Mouse (Mus musculus) adrenal gland, adult 8-10 months (tissue): ENCODE results near the gene Sv2b. TPM values are rescaled to one million over a fixed set of nuclear protein-coding genes. Genes with fewer than 3 reads are reported as not detected.
A peak's percentile ranks its signal among the peaks of the same experiment; 100 is the strongest.
"Not testable (repeated sequence)": the region's sequence is repeated elsewhere in the genome, so short reads cannot be mapped to it uniquely, and the experiment has no call there.

Experiments used
- DNase-seq: peaks from one replicate; pipeline ENCODE4 v3.0.0; 2022
- total RNA-seq, 4 experiments: library from RNA; stranded (reverse); gene quantifications; 2 replicates each; pipeline ENCODE4 v1.2.4; 2022

Sv2b gene
- total RNA-seq, 4 experiments from 2014 or later, result 0.29 to 0.46 (median 0.40) TPM

- no peak for DNase-seq
These were observed 101.0 kb downstream of the Sv2b start for GRCm38 (mm10) chr7:75207965-75208644.

GRCm38 (mm10) chr7:75206671-75207070 is 102.4 kb downstream of the Sv2b start:
- peak; percentile 32 for DNase-seq

- DNase-seq, result no peak
These were observed 103.7 kb downstream of the Sv2b start for GRCm38 (mm10) chr7:75205386-75205785.

- DNase-seq, result not testable (repeated sequence)
These were observed 114.2 kb downstream of the Sv2b start for GRCm38 (mm10) chr7:75194919-75195230.

- DNase-seq, result no peak
These were observed 114.7 kb downstream of the Sv2b start for GRCm38 (mm10) chr7:75194158-75194918.

GRCm38 (mm10) chr7:75190192-75190591 is 118.9 kb downstream of the Sv2b start:
- peak; percentile 15 for DNase-seq

- DNase-seq, result no peak
These were observed 134.0 kb downstream of the Sv2b start for GRCm38 (mm10) chr7:75175042-75175441.

GRCm38 (mm10) chr7:75167481-75167880 is 141.6 kb downstream of the Sv2b start:
- DNase-seq, result no peak

GRCm38 (mm10) chr7:75147174-75147573 is 161.9 kb downstream of the Sv2b start:
- DNase-seq, result no peak

GRCm38 (mm10) chr7:75142800-75143199 is 166.3 kb downstream of the Sv2b start:
- DNase-seq, result no peak

GRCm38 (mm10) chr7:75141919-75142700 is 167.0 kb downstream of the Sv2b start:
- DNase-seq, result no peak

GRCm38 (mm10) chr7:75139306-75139705 is 169.8 kb downstream of the Sv2b start:
- no peak for DNase-seq

- DNase-seq, result peak; percentile 11
These were observed 174.1 kb downstream of the Sv2b start for GRCm38 (mm10) chr7:75134710-75135617.

- DNase-seq, result no peak
These were observed 181.0 kb downstream of the Sv2b start for GRCm38 (mm10) chr7:75128036-75128435.

- DNase-seq, result no peak
These were observed 185.0 kb downstream of the Sv2b start for GRCm38 (mm10) chr7:75124067-75124466.

- DNase-seq, result no peak
These were observed 190.9 kb downstream of the Sv2b start for GRCm38 (mm10) chr7:75118022-75118673.

GRCm38 (mm10) chr7:75110689-75111088 is 198.4 kb downstream of the Sv2b start:
- peak; percentile 11 for DNase-seq

GRCm38 (mm10) chr7:75107441-75107840 is 201.6 kb downstream of the Sv2b start:
- peak; percentile 30 for DNase-seq

GRCm38 (mm10) chr7:75103900-75104299 is 205.2 kb downstream of the Sv2b start:
- DNase-seq, result no peak

- DNase-seq, result no peak
These were observed 206.3 kb downstream of the Sv2b start for GRCm38 (mm10) chr7:75102536-75103332.

GRCm38 (mm10) chr7:75085473-75085872 is 223.6 kb downstream of the Sv2b start:
- DNase-seq, result no peak
